Mouse (Mus musculus) MEL (cell line): ENCODE data around the gene Brsk2. TPM values are rescaled to one million over a fixed set of nuclear protein-coding genes. Genes with fewer than 3 reads are reported as not detected.

Experiments used
- DNase-seq: peaks from one replicate; pipeline ENCODE4 v3.0.0; 2011; ENCODE audit warnings: low read depth, low spot score
- H3K27ac ChIP-seq: 2 replicates; pipeline ENCODE4 v1.5.1; 2012; ENCODE audit warnings: low read depth, mild to moderate bottlenecking, control low read depth, low read length, moderate library complexity; ENCODE audit not compliant: control insufficient read depth
- H3K27me3 ChIP-seq, 2 experiments: fragments of 150-350 bp in 1 of 2; sonication (generic) in 1 of 2; 2 replicates each; pipeline ENCODE4 v1.6.1; 2012; ENCODE audit warnings: low read length in 2 of 2, mild to moderate bottlenecking in 2 of 2, improper control_type of control experiment in 1 of 2, moderate library complexity in 1 of 2; ENCODE audit not compliant: insufficient read depth in 2 of 2, control insufficient read depth in 1 of 2
- H3K36me3 ChIP-seq, 2 experiments: 2 replicates each; pipeline ENCODE4 v1.6.1; 2012 to 2014; ENCODE audit warnings: low read length in 2 of 2, improper control_type of control experiment in 1 of 2, inconsistent platforms in 1 of 2, mild to moderate bottlenecking in 1 of 2; ENCODE audit not compliant: insufficient read depth in 2 of 2, control insufficient read depth in 1 of 2
- H3K4me1 ChIP-seq, 2 experiments: fragments of 150-350 bp in 1 of 2; sonication (generic) in 1 of 2; 2 replicates each; pipeline ENCODE4 v1.6.1; 2012; ENCODE audit warnings: low read length in 2 of 2, improper control_type of control experiment in 1 of 2, mild to moderate bottlenecking in 1 of 2; ENCODE audit not compliant: insufficient read depth in 2 of 2, control insufficient read depth in 1 of 2
- H3K4me3 ChIP-seq, 2 experiments: fragments of 150-350 bp in 1 of 2; sonication (generic) in 1 of 2; 2 replicates each; pipeline ENCODE4 v1.5.1; 2012; ENCODE audit warnings: low read depth in 2 of 2, low read length in 2 of 2, mild to moderate bottlenecking in 2 of 2, moderate library complexity in 2 of 2, control low read depth in 1 of 2, improper control_type of control experiment in 1 of 2; ENCODE audit not compliant: control insufficient read depth in 1 of 2, insufficient read depth in 1 of 2
- H3K79me2 ChIP-seq: 2 replicates; pipeline ENCODE4 v1.6.1; 2012; ENCODE audit warnings: mild to moderate bottlenecking, low read length, moderate library complexity; ENCODE audit not compliant: control insufficient read depth, poor library complexity, insufficient read depth
- H3K9ac ChIP-seq: 2 replicates; pipeline ENCODE4 v1.6.1; 2012; ENCODE audit warnings: low read depth, mild to moderate bottlenecking, control low read depth, low read length, moderate library complexity; ENCODE audit not compliant: control insufficient read depth, poor library complexity, severe bottlenecking
- H3K9me3 ChIP-seq: fragments of 150-350 bp; sonication (generic); replicated peaks from 2 replicates; pipeline ENCODE4 v1.6.1; 2012; ENCODE audit warnings: mild to moderate bottlenecking, low read length, improper control_type of control experiment, moderate library complexity; ENCODE audit not compliant: insufficient read depth
- CHD2 ChIP-seq: IDR thresholded peaks from 2 replicates; pipeline ENCODE4 v1.6.1; 2011; ENCODE audit warnings: low read length, improper control_type of control experiment
- ELF1 ChIP-seq: IDR thresholded peaks from 2 replicates; pipeline ENCODE4 v1.6.1; 2014; ENCODE audit warnings: low read depth, mild to moderate bottlenecking, inconsistent platforms, low read length, improper control_type of control experiment, moderate library complexity
- EP300 ChIP-seq, 2 experiments: IDR thresholded peaks; 2 replicates each; pipeline ENCODE4 v1.6.1; 2011; ENCODE audit warnings: improper control_type of control experiment in 2 of 2, low read length in 2 of 2, low read depth in 1 of 2, mild to moderate bottlenecking in 1 of 2
- ETS1 ChIP-seq: IDR thresholded peaks from 2 replicates; pipeline ENCODE4 v1.6.1; 2012; ENCODE audit warnings: low read depth, mild to moderate bottlenecking, inconsistent platforms, low read length, improper control_type of control experiment, moderate library complexity
- GABPA ChIP-seq: IDR thresholded peaks from 2 replicates; pipeline ENCODE4 v1.6.1; 2012; ENCODE audit warnings: low read depth, mild to moderate bottlenecking, inconsistent platforms, low read length, improper control_type of control experiment, moderate library complexity
- GATA1 ChIP-seq: IDR thresholded peaks from 2 replicates; pipeline ENCODE4 v1.6.1; 2011; ENCODE audit warnings: low read depth, low read length, improper control_type of control experiment
- HCFC1 ChIP-seq: IDR thresholded peaks from 2 replicates; pipeline ENCODE4 v1.6.1; 2012; ENCODE audit warnings: low read depth, mild to moderate bottlenecking, inconsistent platforms, low read length, improper control_type of control experiment, moderate library complexity
- KAT2A ChIP-seq: conservative IDR thresholded peaks from 2 replicates; pipeline ENCODE4 v1.6.1; 2012; ENCODE audit warnings: low read depth, low read length, improper control_type of control experiment, inconsistent platforms
- MAX ChIP-seq: IDR thresholded peaks from 2 replicates; pipeline ENCODE4 v1.6.1; 2011; ENCODE audit warnings: low read length, improper control_type of control experiment
- MYB ChIP-seq: IDR thresholded peaks from 2 replicates; pipeline ENCODE4 v1.6.1; 2011; ENCODE audit warnings: mild to moderate bottlenecking, low read depth, low read length, improper control_type of control experiment
- MYC ChIP-seq: IDR thresholded peaks from 2 replicates; pipeline ENCODE4 v1.6.1; 2011; ENCODE audit warnings: low read depth, mild to moderate bottlenecking, low read length, improper control_type of control experiment, moderate library complexity
- NELFE ChIP-seq: IDR thresholded peaks from 2 replicates; pipeline ENCODE4 v1.6.1; 2011; ENCODE audit warnings: low read depth, low read length, improper control_type of control experiment
- POLR2A ChIP-seq, 2 experiments: IDR thresholded peaks; 2 replicates each; pipeline ENCODE4 v1.6.1; 2011 to 2012; ENCODE audit warnings: low read length in 2 of 2, mild to moderate bottlenecking in 2 of 2, control low read depth in 1 of 2, improper control_type of control experiment in 1 of 2, low read depth in 1 of 2, moderate library complexity in 1 of 2; ENCODE audit not compliant: control insufficient read depth in 1 of 2, insufficient read depth in 1 of 2, poor library complexity in 1 of 2
- SMC3 ChIP-seq: IDR thresholded peaks from 2 replicates; pipeline ENCODE4 v1.6.1; 2011; ENCODE audit warnings: low read depth, low read length, improper control_type of control experiment
- TBP ChIP-seq: IDR thresholded peaks from 2 replicates; pipeline ENCODE4 v1.8.0; 2011; ENCODE audit warnings: low read depth, low read length, improper control_type of control experiment
- UBTF ChIP-seq: IDR thresholded peaks from 2 replicates; pipeline ENCODE4 v1.6.1; 2012; ENCODE audit warnings: low read depth, mild to moderate bottlenecking, inconsistent platforms, low read length, improper control_type of control experiment, moderate library complexity, borderline replicate concordance; ENCODE audit not compliant: insufficient read depth
- USF1 ChIP-seq: IDR thresholded peaks from 2 replicates; pipeline ENCODE4 v1.6.1; 2014; ENCODE audit warnings: low read depth, mild to moderate bottlenecking, inconsistent platforms, low read length, improper control_type of control experiment, moderate library complexity
- USF2 ChIP-seq, 2 experiments: IDR thresholded peaks; 2 replicates each; pipeline ENCODE4 v1.6.1; 2011 to 2012; ENCODE audit warnings: improper control_type of control experiment in 2 of 2, low read length in 2 of 2, borderline replicate concordance in 1 of 2, inconsistent platforms in 1 of 2, low read depth in 1 of 2, mild to moderate bottlenecking in 1 of 2; ENCODE audit not compliant: insufficient read depth in 1 of 2
- ZC3H11A ChIP-seq: IDR thresholded peaks from 2 replicates; pipeline ENCODE4 v1.6.1; 2012; ENCODE audit warnings: low read depth, mild to moderate bottlenecking, inconsistent platforms, low read length, improper control_type of control experiment
- ZKSCAN1 ChIP-seq: IDR thresholded peaks from 2 replicates; pipeline ENCODE4 v1.6.1; 2012; ENCODE audit warnings: low read depth, mild to moderate bottlenecking, inconsistent platforms, low read length, improper control_type of control experiment, moderate library complexity
- ZMIZ1 ChIP-seq: IDR thresholded peaks from 2 replicates; pipeline ENCODE4 v1.6.1; 2012; ENCODE audit warnings: low read depth, mild to moderate bottlenecking, inconsistent platforms, low read length, improper control_type of control experiment, moderate library complexity
- ZNF384 ChIP-seq: IDR thresholded peaks from 2 replicates; pipeline ENCODE4 v1.6.1; 2012; ENCODE audit warnings: low read depth, mild to moderate bottlenecking, inconsistent platforms, low read length, improper control_type of control experiment
- polyA plus RNA-seq, 2 experiments: library from polyadenylated mRNA; stranded (reverse) in 1 of 2; unstranded in 1 of 2; fragments of >175 nt in 1 of 2; fragments of >200 nt in 1 of 2; gene quantifications; 2 replicates each; pipeline versions ENCODE4 v1.2.1 to v1.2.4; 2012; ENCODE audit warnings: low replicate concordance in 2 of 2, low read depth in 1 of 2; ENCODE audit not compliant: insufficient read length in 2 of 2, insufficient read depth in 1 of 2, missing spikeins in 1 of 2
- total RNA-seq: library from RNA; depleted of rRNA; stranded (reverse); fragments of 300-350 nt; gene quantifications from 2 replicates; pipeline ENCODE4 v1.2.3, GENCODE M21; 2012

Brsk2 gene
- total and polyA plus RNA-seq, 3 experiments: 0.13 to 0.19 TPM; not detected in 1

DNA sequence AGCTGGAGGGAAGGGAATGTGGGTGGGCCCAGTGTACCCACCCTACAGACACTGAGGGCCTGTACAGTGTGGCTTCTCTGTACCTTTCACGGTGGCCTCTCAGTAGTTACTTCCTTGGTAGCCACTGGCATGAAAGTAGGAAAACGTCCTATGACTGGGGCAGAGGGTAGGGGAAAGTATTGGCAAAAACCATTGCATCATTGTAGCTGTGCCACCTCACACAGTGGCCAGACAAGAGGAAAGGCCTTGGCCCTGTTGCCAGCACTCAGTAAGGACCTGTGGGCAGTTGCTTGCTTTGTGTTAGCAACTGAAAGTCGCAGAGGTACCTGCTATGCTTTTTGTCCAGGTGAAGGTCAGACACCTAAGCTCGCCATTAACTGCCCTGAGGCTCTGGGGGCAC is 44.6 kb downstream of the Brsk2 start:
- no peaks in the 10 kb centered on the region for H3K9me3 ChIP-seq

DNA sequence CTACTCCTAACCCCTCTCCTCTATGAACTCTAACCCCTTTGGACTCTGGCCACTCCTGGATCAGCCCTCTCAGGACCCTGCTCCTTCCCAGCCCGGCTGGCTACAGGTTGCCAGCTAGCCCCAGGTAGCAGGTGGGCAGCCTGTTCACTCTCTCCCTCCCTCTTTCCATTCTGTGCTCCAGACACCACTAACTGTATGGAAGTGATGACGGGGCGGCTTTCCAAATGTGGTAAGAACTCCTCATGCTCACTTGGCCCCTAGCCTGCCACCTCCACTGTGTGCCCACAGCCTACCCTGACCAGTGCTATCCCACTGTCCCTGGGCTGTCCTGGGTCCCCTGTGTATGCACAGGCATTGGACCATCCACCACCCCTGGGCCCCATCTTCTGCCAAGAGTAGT is 51.1 kb downstream of the Brsk2 start:
- no peak for DNase-seq
- Histone ChIP-seq H3K36me3 (no peaks in the 10 kb centered on the region), H3K9ac (no peak overlapping the region), H3K27ac (no peak overlapping the region), H3K9me3 (no peaks in the 10 kb centered on the region), H3K4me1 (no peaks in the 10 kb centered on the region), H3K27me3 (no peaks in the 10 kb centered on the region), H3K79me2 (no peaks in the 10 kb centered on the region), H3K4me3 (no peak overlapping the region)
- no peak for TF ChIP-seq MYB
- no peak for TF ChIP-seq ELF1
- TF ChIP-seq TBP: no peak
- TF ChIP-seq SMC3: no peak
- TF ChIP-seq MAX: no peak
- TF ChIP-seq ZMIZ1: no peak
- no peak for TF ChIP-seq GATA1
- no peak for TF ChIP-seq EP300 (IDR thresholded peaks at IDR 0.05; ENCODE audit: low read depth in 1 of 2, low read length in 2 of 2)
- no peak for TF ChIP-seq POLR2A (IDR thresholded peaks at IDR 0.05; ENCODE audit: control insufficient read depth in 1 of 2, insufficient read depth in 1 of 2, low read depth in 1 of 2, low read length in 2 of 2, poor library complexity in 1 of 2)
- no peak for TF ChIP-seq NELFE
- no peak for TF ChIP-seq KAT2A
- no peak for TF ChIP-seq ZKSCAN1
- no peak for TF ChIP-seq CHD2
- no peak for TF ChIP-seq HCFC1
- TF ChIP-seq UBTF: no peak

More for the DNA sequence above, 44.6 kb downstream of the Brsk2 start:
- Histone ChIP-seq H3K4me3 (no peak overlapping the region), H3K79me2 (no peaks in the 10 kb centered on the region), H3K36me3 (no peaks in the 10 kb centered on the region), H3K4me1 (no peaks in the 10 kb centered on the region), H3K9ac (no peak overlapping the region), H3K27ac (no peak overlapping the region), H3K27me3 (no peaks in the 10 kb centered on the region; a peak in 1 of 4 replicates)
- no peak for TF ChIP-seq ETS1
- no peak for TF ChIP-seq MYC
- TF ChIP-seq USF1: no peak
- no peak for TF ChIP-seq MYB
- no peak for TF ChIP-seq ZNF384
- TF ChIP-seq ZC3H11A: no peak
- TF ChIP-seq ELF1: no peak
- TF ChIP-seq GABPA: no peak
- no peak for TF ChIP-seq MAX
- no peak for TF ChIP-seq UBTF
- TF ChIP-seq SMC3: no peak
- no peak for TF ChIP-seq KAT2A
- TF ChIP-seq USF2 (IDR thresholded peaks at IDR 0.05; ENCODE audit: borderline replicate concordance in 1 of 2, insufficient read depth in 1 of 2, low read depth in 1 of 2, low read length in 2 of 2): no peak
- no peak for TF ChIP-seq TBP
- no peak for TF ChIP-seq HCFC1
- no peak for DNase-seq
